Mouse (Mus musculus) macrophage (primary cell): ENCODE data around the gene Rab37. TPM values are rescaled to one million over a fixed set of nuclear protein-coding genes. Genes with fewer than 3 reads are reported as not detected.

Experiments
- H3K27ac ChIP-seq: fragments of 350-480 bp; formaldehyde crosslinking; 2 replicates; pipeline ENCODE4 v1.9.0; 2021
- H3K36me3 ChIP-seq: fragments of 350-480 bp; formaldehyde crosslinking; 2 replicates; pipeline ENCODE4 v1.9.0; 2021; ENCODE audit errors: inconsistent target
- H3K4me3 ChIP-seq: fragments of 350-480 bp; formaldehyde crosslinking; 2 replicates; pipeline ENCODE4 v1.9.0; 2021; ENCODE audit errors: inconsistent target
- H3K79me2 ChIP-seq: fragments of 350-480 bp; formaldehyde crosslinking; 2 replicates; pipeline ENCODE4 v1.9.0; 2021; ENCODE audit errors: inconsistent target
- WGBS: methylation state at CpG from one replicate; pipeline ENCODE4 v1.1.7; 2026; ENCODE audit warnings: inconsistent platforms; ENCODE audit not compliant: missing documents; 5-methylcytosine and 5-hydroxymethylcytosine counted together
- polyA plus RNA-seq: library from polyadenylated mRNA; stranded (reverse); fragments of 250-400 nt; gene quantifications from 3 replicates; pipeline ENCODE4 v1.2.4, GENCODE M21; 2018; ENCODE audit warnings: inconsistent platforms

The Rab37 gene
- polyA plus RNA-seq, 1 experiment from 2014 or later, result 1.1 TPM

DNA sequence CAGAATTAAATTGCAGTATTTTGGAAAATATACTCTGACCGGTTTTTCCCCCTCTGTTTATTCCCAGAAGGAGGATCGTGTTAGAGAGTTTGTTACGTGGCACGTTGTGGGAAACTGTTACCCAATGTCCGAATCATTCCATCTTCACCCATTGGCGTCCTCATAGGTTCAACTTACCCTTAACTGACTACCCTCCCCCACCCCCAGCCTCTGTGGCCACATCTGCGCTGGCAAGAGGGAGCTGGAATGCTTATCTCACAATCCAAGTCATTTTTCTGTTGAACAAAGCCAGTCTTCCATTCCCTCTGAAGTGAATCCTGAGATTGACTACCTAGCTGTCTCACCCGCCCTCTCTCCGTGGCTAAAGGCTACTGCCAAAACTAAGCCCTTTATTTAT, 71.0 kb downstream of the Rab37 start:
- Histone ChIP-seq H3K79me2 (peaks cover 40% of the 10 kb centered on the region), H3K4me3 (peak overlapping the region; percentile 28; the same call in 1 of the 2 replicates), H3K27ac (peak overlapping the region; percentile 86), H3K36me3 (peaks cover 3% of the 10 kb centered on the region; the same call in 1 of the 2 replicates)
- WGBS, result 21% methylated on average over 9 of the region's 9 CpGs

GRCm38 (mm10) chr11:115162832-115163480, 71.7 kb downstream of the Rab37 start, which contains the start of gene Slc9a3r1:
Gene Slc9a3r1 (plus strand): TSS chr11:115163341.
- Histone ChIP-seq H3K27ac (peak within 1 kb of the TSS; percentile 86), H3K79me2 (peaks cover 48% of the 10 kb centered on the region), H3K36me3 (peaks cover 4% of the 10 kb centered on the region; the same call in 1 of the 2 replicates), H3K4me3 (peak within 1 kb of the TSS; percentile 87)
- WGBS, result under 1% methylated on average over 47 of the region's 47 CpGs

GRCm38 (mm10) chr11:115163568-115164150, 72.4 kb downstream of the Rab37 start:
- H3K27ac ChIP-seq, result peak overlapping the region; percentile 72
- H3K79me2 ChIP-seq, result peaks cover 55% of the 10 kb centered on the region
- peak overlapping the region; percentile 87 for H3K4me3 ChIP-seq
- H3K36me3 ChIP-seq, result peaks cover 10% of the 10 kb centered on the region; the same call in 1 of the 2 replicates
- WGBS, result under 1% methylated on average over 47 of the region's 47 CpGs

- 0% methylated on average over 12 of the region's 14 CpGs for WGBS
- peak overlapping the region; percentile 87 for H3K4me3 ChIP-seq
- peaks cover 63% of the 10 kb centered on the region for H3K79me2 ChIP-seq
- peaks cover 17% of the 10 kb centered on the region; the same call in 1 of the 2 replicates for H3K36me3 ChIP-seq
- peak overlapping the region; percentile 72 for H3K27ac ChIP-seq
These were observed 73.2 kb downstream of the Rab37 start for GRCm38 (mm10) chr11:115164341-115164975.

DNA sequence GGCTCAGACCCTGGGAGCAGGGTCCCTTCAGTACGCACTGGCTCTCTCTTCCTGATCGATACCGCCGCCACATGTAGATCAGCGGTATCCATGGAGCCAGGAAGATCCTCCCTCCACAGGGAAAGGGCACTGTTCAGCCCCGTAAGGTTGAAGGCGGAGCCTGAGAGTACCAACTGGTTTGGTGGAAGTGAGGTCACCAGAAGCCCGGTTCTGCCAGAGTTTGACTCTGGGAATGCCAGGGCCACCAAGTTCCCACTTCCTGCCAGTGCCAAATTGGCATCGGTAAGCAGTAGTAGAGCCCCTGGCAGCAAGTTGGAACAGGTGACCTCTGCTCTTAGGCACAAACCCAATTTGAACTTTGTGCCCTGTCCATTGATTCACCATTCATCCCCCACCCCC, 73.7 kb downstream of the Rab37 start:
- peak overlapping the region; percentile 72 for H3K27ac ChIP-seq
- 6% methylated on average over 9 of the region's 9 CpGs for WGBS
- H3K4me3 ChIP-seq, result peak overlapping the region; percentile 87
- peaks cover 17% of the 10 kb centered on the region; the same call in 1 of the 2 replicates for H3K36me3 ChIP-seq
- peaks cover 68% of the 10 kb centered on the region for H3K79me2 ChIP-seq

DNA sequence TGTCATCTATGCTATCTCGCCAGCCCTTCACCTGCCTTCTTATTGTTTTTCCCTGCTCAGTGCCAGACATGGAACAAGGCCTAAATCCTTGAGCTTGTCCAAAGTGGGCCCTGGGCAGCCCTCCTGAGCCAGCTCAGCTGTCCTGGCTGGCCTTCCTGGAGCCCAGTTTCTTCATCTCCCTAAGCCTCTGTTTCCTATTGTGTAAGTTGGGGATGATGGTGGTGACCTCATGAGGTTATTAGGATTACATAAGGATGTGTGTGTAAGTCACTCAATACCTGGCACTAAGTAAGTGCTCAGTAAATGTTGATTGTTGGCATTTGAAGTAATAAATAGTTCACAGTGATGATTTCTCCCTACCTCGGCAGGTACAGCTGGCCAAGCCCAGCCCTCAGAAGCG, 75.5 kb downstream of the Rab37 start:
- H3K4me3 ChIP-seq, result no peak overlapping the region
- H3K79me2 ChIP-seq, result peaks cover 86% of the 10 kb centered on the region
- H3K36me3 ChIP-seq, result peaks cover 21% of the 10 kb centered on the region; the same call in 1 of the 2 replicates
- no peak overlapping the region for H3K27ac ChIP-seq
- WGBS, result 97% methylated on average over 3 of the region's 3 CpGs

DNA sequence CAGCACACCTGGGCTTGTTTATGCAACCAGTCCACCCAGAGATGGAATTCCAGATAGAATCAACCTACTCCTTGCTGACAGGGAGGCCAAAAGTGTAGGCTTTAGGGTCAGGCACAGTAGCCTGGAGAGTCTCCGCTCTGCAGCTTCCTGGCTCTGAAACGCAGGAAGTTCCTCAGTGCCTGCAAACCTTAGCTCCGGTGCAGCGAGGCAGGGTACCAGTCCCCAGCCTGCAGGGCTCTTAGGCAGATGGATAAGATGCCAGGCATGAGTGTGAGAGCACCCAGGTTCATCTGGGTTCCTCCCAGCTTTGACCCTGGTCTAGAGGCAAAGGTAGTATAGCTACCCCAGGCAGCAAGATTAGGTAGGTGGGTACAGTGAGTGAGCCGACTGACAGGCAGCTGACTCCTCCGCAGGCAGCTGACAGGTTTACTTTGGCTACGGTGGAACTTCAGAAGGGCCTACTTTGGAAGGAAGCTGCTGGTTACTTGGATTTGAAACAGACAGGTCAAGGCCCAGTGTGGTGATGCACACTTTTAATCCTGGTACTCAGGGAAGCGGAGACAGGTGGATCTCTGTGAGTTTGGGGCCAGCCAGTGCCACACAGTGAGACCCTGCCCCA, 76.5 kb downstream of the Rab37 start:
- Histone ChIP-seq H3K79me2 (peaks cover 96% of the 10 kb centered on the region), H3K27ac (no peak overlapping the region), H3K4me3 (no peak overlapping the region), H3K36me3 (peaks cover 21% of the 10 kb centered on the region; the same call in 1 of the 2 replicates)
- WGBS, result 75% methylated on average over 8 of the region's 8 CpGs

DNA sequence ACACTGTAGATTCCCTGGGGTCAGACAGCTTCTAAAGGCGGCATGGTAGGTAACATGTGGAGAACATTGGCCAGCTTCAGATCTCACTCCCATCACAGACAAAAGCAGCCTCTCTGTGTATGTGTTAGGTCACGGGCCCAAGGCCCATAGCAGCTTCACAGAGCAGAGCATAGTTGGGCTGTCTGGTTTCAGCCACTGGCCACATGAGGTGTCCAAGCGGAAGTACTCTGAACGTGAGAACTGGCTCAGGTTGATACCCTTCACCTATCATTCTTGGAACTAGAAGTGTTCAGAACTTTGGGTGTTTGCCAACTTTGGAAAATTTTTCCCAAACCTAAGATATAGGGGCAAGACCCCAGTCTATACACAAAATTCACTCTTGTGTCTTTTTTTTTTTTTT, 78.2 kb downstream of the Rab37 start:
- Histone ChIP-seq H3K4me3 (no peak overlapping the region), H3K79me2 (peaks cover 100% of the 10 kb centered on the region), H3K27ac (no peak overlapping the region), H3K36me3 (peaks cover 21% of the 10 kb centered on the region; the same call in 1 of the 2 replicates)
- 100% methylated on average over 4 of the region's 4 CpGs for WGBS

DNA sequence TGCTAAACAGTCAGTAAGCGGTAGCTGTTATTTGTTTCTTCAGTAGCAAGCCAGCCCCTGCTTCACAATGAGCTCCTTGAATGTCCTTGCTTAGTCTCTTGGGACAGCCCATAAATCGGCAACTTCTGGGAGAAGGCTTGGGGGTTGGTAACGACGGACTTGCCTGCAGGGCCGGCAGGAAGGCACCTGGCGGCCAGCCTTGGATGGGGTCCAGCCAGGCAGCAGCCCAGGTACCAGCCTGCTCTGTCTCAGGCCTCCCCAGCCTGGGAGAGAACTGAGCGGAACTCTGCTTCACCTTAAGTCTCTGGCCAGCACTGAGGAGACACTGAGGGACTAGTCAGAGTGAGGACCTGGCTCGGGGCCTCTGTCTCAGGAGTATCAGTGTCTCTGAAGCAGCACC, 79.9 kb downstream of the Rab37 start:
- H3K36me3 ChIP-seq, result peaks cover 26% of the 10 kb centered on the region; the same call in 1 of the 2 replicates
- H3K27ac ChIP-seq, result no peak overlapping the region
- H3K79me2 ChIP-seq, result peaks cover 100% of the 10 kb centered on the region
- H3K4me3 ChIP-seq, result no peak overlapping the region
- 89% methylated on average over 8 of the region's 8 CpGs for WGBS

GRCm38 (mm10) chr11:115172825-115173287, 81.6 kb downstream of the Rab37 start:
- H3K36me3 ChIP-seq, result peaks cover 39% of the 10 kb centered on the region
- WGBS, result 56% methylated on average over 4 of the region's 4 CpGs
- no peak overlapping the region for H3K27ac ChIP-seq
- no peak overlapping the region for H3K4me3 ChIP-seq
- peaks cover 100% of the 10 kb centered on the region for H3K79me2 ChIP-seq

- no peak overlapping the region for H3K27ac ChIP-seq
- peaks cover 41% of the 10 kb centered on the region for H3K36me3 ChIP-seq
- 32% methylated on average over 15 of the region's 16 CpGs for WGBS
These were observed 82.5 kb downstream of the Rab37 start for GRCm38 (mm10) chr11:115173549-115174339.

GRCm38 (mm10) chr11:115176399-115177190, 85.4 kb downstream of the Rab37 start:
- 95% methylated on average over 24 of the region's 24 CpGs for WGBS
- H3K4me3 ChIP-seq, result no peak overlapping the region
- H3K79me2 ChIP-seq, result peaks cover 65% of the 10 kb centered on the region
- H3K36me3 ChIP-seq, result peaks cover 60% of the 10 kb centered on the region
- H3K27ac ChIP-seq, result no peak overlapping the region

More at GRCm38 (mm10) chr11:115173549-115174339, 82.5 kb downstream of the Rab37 start:
- H3K4me3 ChIP-seq, result no peak overlapping the region
- H3K79me2 ChIP-seq, result peaks cover 94% of the 10 kb centered on the region

DNA sequence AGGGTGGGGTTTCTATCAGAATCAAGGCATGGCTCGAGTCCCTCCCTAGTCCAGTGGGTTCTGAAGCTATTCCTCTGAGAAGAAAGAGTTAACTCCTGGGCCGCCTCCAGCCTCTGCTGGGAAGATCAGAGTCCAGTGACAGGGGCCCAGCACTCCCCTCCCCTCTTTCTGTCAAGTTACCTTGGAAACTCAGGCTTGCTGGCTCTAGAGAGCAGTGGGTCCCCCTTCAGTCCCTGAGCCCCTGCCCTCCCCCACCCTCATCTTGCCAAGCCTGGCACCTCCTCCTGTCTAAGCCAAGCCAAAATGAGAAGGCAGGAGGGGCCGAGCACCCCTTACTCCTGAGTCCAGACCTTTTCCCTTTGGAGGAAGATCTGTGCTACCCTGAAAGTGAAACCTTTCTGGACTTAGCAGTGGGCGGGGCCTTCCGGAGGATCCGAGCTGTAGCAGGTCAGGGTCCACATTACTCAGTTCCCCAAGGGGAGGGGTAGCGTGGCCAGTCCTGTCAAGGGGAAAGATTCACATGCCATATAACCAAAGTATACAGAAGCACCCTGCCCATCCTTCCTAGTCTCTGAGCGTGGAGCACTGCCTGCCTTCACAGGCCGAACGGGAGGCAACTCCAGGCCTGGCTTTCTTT, 86.4 kb downstream of the Rab37 start:
- 93% methylated on average over 10 of the region's 10 CpGs for WGBS
- Histone ChIP-seq H3K4me3 (no peak overlapping the region), H3K79me2 (peaks cover 54% of the 10 kb centered on the region), H3K27ac (no peak overlapping the region), H3K36me3 (peaks cover 64% of the 10 kb centered on the region)
